Mouse (Mus musculus) frontal cortex, adult (tissue): ENCODE data around the gene Adgrd1.

Source experiments
- ATAC-seq: cut with Nextera tagmentation; 2 replicates; pipeline ENCODE4 v1.9.2; 2017; ENCODE audit warnings: mild to moderate bottlenecking, moderate library complexity, mixed read lengths; ENCODE audit not compliant: low TSS enrichment

Adgrd1 gene

DNA sequence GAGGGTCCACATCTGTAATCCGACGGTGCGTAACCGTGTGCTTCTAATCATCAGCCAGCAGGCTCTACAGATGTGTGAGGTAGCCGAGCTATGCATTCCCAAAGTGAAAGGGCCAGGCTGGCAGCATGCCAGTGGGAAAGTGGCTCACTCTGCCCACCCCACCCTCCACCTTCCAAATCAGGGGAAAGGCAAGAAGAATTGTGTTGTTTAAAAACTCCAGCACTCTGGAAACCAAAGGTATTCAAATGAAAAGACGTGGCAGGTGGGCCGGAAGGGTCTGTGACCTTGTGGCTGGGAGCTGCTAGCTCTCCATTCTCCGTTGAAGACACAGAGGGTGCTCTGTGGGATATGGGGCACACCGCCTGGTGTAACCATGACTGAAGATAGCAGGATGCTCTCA is 100.0 kb downstream of the Adgrd1 start:
- no peak for ATAC-seq

DNA sequence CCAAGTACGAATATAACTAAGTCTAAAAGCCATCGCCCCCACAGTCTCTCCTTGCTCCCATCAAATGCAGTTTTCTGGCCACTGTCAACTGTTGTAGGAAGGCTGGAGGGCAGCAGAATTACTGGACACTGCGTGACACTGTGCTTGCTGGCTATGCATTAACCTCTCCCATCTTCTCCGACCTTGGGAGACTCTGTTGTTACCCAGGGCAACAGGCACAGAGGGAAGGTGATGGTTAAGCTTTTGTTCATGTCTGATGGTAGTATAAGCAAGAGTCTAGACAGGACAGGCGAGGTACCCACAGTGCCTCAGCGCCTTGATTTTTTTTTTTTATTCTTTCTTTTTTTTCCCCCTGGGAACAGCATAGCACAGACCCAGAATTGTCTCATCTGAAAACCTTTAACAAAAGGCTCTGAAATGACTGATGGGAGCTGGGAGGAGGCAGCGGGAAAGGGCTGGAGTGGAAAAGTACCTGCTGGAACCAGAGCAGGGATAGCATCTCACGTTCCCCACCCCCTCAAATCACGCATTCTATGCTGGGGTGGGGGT is 100.5 kb downstream of the Adgrd1 start:
- ATAC-seq = no peak

DNA sequence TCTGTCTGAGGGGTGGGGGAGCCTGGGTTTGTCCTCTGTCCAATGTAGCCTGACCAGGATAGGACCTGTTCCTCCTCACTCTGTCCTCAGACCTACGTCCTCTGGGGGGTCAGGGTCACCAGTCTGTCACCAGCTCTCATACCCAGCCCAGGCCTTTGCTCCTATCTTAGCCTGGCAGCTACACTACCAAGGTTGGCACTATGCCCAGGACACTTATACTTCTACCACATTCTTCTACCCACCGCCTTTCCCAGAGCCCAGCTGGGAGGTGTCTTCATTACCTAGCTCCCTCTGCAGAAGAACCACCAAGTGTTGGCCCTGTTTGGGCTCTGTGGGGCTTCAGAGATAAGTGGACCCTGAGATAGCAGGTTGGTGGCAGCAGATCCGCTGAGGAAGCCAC is 103.6 kb downstream of the Adgrd1 start:
- no peak for ATAC-seq

DNA sequence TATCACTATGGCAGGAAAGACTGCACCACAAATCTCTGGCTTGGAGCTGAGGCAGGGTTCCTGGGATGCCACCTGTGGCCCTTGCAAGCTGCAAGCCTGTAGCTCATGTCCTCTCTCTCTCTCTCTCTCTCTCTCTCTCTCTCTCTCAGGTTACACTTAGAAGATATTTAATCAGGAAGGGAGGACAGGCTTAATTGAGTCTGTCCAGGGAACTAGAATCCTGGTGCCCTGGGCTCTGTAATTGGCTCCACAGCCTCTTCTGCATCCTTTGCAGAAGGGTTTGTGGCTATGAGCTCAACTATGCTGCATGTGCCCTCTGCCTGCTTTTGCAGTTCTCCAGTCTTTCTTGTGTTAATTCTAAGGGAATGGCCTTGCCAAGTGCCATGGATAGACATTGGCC is 111.7 kb downstream of the Adgrd1 start:
- no peak for ATAC-seq

DNA sequence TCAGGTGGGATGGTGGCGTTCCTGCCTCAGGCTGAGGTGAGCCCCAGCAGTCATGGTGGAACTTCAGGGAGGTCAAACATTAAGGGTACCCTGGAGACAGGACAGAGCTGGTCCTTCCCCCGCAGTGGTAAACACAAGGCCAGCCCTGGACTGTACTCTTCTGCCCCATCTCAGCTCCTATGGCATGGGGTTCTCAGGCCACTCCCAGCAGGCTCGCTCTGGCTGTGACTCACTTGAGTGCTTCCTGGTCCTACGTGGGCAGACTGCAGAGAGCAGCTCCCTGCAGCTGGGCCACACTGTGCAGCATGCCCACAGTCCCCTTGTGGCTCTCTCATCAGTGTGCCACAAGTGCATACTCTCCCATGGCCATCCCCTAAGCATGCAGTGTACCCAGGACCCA is 112.3 kb downstream of the Adgrd1 start:
- peak; percentile 72 for ATAC-seq

DNA sequence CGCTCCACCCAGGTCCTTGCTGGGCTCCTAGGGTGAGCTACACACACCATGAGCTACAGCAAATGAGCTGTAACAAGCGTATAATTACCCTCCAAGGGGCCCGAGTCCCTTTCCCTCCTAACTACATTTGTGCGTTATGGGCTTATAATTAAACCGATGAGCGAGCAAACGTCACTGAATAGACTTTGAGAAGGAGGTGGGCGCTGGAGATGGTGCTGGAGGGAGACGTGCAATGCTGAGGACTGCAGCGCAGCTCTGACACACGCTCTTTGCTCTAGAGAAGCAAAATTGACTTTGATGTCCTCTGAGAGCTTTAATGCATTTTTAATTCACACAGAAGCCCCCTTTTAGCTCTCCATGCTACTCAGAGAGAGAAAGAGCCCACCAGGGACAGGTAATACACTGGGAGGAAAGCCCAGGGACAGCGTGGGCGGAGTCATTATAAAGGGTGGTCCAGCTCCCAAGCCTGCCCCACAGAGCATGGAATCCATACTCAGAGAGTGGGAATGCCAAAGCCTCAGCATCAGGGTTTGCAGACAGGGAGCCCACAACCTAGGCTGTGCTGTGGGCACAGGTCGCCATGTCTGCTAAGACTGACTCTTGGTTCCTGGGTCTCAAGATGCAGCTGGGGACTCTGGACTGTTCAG is 115.0 kb downstream of the Adgrd1 start:
- ATAC-seq = no peak

DNA sequence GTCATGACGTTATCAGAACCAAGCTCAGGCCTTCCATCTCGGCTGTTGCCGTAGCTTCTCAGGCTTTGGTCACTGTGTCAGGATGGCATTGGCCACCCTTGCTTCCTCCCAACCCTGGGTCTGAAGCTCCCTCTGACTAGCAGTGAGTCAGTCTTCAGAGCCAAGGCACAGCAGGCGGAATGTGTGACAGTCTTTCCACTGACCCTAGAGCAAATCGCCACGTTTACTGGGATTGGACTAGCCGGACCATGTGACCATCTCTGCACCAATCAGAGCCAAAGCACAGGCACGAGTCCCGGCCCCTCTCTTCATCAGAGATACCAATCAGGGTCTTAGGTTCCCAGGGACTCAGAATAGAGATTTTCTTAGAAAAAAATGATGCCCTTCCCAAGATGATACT is 117.5 kb downstream of the Adgrd1 start:
- ATAC-seq = no peak

DNA sequence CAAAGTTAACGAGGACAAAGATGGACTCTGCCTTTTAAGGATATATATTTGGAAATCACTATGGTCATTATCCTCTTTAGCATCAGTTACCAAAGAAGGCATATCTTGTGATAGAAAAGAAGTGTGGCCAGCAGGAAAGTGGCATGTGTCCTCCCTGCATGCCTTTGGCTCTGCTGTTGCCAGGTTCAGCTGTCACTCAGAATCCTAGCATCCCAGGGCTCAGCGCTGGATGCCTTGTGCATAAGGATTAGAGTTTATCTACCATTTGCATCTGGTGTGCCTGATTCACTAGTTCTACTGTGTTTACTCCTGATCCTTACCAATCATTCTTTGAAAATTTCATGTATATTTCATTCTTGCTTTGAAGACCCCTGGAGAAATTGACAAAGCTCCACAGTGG is 119.5 kb downstream of the Adgrd1 start:
- no peak for ATAC-seq

DNA sequence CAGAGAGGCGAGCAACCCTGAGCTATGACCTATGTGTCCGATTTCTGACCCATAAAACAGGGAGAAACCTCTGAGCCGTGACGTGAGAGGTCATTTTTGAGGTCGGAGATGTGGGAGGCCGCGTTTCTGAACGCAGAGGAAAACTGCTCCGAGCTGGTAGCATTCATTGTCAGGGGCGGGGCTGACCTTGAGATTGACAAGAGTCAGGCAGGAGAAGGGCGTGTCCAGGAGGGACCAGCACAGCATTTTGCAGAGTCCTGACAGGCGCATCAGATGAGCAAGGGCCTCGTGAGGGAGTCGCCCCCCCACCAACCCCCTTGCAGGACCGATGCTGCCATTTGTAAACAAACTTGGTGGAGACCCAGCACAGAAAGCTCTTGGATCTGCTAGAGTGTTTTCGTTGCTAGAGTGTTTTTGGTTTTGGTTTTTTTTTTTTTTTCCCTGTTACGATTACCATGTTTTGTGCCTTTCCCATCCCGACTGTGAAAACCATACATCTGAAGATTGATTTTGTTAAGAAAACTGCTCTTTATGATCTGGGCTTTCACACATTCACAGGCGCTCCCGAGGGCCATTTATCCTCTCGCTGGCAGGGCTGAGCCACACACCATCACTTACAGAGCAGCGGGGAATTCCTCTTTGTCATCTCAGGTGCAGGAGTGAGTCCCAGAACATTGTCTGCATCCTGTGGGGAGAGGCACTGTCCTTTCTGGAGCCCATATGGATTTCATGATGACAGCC is 121.1 kb downstream of the Adgrd1 start:
- no peak for ATAC-seq

DNA sequence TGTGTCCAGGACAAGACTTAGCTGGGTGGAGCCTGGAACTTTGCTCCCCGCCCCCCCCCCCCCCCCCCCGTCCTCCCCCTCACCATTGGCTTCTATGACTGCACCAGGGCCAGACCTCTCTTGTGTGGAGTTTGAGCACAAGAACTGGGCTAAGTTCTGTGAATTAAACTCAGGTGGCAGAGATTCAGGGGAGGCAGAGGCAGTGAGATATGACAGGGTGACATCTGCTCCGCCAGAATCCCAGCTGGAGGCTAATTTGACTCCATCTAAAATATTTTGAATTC is 121.6 kb downstream of the Adgrd1 start:
- no peak for ATAC-seq

DNA sequence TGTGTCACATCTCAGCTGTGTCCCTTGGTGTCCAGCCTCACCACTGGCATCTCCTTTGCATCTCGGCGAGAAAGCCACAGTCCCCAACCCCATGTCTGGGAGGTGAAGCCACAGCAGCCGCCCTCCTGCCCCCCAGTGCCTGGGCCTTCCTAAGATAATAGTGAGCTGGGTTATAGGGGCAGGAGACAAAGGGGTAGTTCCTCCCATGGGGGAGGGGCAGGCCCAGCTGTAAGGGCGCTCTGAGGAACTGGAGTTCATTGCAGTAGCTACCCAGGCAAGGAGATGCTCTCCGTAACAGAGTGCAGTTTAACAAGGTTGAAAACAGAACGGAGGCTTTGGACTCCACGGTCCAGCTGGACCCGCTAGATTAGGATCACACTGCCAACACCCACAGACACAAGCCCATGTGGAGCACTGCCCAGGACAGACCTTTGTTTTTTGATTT is 122.0 kb downstream of the Adgrd1 start:
- ATAC-seq = no peak

DNA sequence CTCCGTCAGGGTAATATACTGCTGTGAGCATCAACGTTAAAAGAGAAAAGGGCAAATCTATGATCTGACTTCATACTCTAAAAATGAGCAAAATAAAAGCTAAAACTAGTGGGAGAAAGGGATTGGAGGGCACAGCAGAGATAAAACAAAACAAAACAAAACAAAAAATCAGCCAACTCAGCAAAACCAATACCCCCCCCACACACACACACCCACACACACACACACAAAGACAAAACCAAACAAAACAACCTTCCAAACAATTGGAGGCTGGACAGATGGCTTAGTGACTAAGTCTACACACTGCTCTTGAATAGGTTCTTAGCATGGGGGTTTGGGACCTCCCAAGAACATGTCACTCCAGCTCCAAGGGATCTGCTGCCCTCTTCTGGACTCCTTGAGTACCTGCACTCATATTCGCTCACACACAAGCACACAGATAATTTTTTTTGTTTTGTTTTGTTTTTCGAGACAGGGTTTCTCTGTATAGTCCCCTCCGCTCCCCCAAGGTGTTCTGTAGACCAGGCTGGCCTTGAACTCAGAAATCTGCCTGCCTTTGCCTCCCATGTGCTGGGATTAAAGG is 122.7 kb downstream of the Adgrd1 start:
- ATAC-seq = no peak

DNA sequence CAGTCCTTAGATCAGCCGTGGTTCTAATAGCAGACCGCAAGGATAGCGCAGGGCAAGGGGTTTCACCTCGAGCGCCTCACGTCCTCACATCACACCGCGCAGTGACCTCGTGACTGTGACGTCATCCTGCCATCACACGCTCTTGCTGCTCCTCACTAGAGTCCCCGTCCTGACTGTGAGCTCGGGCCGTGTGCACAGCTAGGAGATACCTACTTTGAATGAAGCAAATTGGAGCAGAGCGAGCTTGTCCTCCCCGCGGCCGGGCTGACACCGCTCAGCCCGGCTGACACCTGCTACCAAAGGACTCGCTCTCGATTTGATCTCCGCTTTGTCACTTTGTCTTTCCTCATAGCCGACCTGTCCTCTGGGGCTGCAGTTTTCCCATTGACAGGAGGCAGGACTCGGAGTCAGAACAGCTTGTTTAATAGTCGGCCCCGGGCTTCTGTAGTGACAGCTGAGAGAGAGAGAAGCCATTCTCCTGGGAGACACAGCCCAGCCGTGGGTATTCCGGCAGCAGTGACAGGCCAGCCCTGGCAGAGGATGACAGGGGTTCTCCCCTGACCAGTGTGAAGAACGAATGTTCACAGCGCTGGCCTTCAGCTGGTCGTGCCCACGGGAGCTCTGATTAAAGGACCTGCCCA is 129.4 kb downstream of the Adgrd1 start:
- ATAC-seq = no peak

DNA sequence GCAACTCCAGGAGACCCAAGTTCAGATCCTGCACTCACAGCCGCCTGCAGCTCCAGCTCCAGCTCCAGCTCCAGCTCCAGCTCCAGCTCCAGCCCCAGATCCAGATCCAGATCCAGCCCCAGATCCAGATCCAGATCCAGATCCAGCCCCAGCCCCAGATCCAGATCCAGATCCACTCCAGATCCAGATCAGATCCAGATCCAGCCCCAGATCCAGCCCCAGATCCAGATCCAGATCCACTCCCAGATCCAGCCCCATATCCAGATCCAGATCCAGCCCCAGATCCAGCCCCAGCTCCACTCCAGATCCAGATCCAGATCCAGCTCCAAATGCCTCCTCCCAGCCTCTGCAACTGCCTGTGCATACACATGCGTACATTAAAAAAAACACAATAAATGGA is 131.6 kb downstream of the Adgrd1 start:
- ATAC-seq = no peak

DNA sequence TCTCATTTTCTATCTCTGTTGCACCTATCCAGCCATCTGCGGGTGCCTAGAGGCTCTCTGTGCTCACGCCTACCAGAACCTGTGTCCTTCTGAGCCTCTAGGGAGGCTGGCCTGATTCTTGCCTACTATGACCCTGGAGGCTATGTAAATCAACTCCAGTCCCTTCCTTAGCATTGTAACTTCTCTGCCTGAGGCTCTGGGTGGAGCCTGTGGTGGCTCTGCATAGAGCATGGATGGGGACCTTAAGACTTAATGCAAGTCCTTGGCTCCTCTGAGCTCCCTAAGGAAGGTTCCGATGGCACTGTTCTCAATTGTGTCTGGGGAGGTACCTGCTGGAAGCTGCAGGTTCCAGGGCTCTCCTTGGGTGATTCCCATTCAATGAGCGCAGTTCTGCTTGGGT is 136.8 kb downstream of the Adgrd1 start:
- ATAC-seq = no peak

DNA sequence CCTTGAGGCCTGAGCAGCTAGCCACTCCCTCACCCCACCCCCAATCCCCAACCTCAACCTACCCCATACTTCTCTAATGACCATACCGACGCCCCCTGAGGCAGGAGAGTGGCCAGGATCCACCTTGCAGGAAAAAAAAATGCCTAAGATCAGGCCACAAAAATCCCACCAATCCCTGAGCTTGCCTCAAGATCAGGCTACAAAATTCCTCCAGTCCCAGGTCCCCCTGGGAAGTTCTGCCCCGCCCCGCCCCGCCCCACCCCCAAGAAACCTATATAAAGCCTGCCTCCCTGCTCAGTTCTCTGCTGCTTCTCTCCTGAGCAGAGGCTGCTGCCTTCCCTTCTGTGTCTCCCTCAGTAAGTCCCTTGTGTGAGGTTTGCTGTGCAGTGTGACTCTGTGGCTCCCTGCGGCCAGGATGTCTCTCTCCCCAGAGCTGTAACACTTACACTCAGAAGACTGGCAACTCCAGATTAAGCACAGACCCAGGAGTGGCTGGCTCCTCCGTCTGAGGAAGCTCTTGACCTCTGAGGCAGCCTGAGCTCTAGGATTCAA is 137.4 kb downstream of the Adgrd1 start:
- no peak for ATAC-seq

DNA sequence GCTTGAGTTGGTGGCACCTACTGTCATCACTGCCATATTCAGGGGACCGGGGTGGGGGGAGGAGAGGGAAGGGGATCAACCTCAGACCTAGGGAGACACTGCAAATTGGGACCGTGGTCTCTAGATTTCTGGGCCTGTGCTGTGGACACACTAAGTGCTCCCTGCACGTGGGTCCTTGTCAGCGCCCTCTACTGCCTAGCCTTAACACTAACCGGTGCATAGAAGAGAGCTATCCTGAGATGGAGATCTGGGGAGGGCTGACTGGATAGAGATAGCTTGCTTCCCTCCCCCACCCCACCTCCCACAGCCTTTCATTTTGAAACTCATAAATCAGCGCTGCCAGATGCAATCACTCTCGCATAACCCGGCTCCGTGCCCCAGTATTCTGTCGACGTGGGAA is 139.8 kb downstream of the Adgrd1 start:
- no peak for ATAC-seq

DNA sequence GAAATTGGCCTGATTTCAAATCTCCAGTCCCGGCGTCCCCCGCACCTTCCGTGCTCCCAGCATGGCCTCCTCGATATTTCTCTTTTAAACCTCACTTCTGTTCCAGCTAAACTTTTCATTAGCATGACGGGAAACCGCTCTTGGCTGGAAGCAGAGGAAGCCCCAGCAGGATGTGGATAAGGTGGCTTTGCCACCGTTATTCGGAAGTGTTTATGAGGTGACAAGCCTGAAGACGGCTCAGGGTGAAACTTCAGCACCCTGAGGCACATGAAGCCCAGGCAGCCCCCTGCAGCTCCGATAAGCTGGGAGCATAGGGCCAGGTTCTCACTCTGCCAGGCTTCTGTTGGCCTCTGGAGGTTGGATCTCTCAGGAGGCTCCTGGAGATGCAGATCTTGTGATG is 145.3 kb downstream of the Adgrd1 start:
- ATAC-seq = no peak

DNA sequence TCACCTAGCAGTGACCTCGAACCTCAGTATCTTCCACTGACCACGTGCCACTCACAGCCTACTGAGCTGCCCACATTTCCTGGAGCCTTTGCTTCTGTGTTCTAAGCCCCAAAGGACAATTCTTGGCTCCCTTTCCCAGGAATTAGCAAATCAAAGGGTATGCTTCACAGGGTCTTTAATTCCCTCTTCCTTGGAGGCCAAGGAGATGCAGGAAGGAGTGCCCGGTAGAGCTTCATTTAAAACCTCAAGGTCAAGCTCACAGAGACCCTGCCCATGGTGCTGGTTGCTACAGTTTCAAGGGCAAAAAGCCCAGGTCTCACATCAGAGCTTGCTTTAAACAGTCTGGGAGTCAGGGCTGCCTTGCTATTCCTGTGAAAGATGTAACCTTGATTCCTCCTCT is 145.7 kb downstream of the Adgrd1 start:
- no peak for ATAC-seq

DNA sequence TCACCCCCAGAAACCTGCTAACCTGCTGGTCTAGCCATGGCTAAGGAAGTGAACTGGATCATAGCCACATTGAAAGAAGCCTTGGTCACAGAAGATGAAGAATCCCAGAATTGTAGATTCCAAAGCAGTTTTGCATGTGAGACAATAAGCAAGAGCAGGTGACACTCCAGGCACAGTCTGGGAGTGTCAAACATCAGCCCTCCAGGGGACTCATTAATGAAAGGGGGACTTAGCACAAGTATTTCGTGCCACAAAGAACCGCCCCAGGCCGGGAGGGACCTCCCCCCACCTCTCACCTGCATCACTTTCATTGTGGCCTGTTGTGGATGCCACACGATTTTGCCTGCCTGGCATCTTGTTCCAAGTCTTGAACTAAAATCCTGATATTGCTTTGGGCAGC is 146.6 kb downstream of the Adgrd1 start:
- ATAC-seq = no peak

DNA sequence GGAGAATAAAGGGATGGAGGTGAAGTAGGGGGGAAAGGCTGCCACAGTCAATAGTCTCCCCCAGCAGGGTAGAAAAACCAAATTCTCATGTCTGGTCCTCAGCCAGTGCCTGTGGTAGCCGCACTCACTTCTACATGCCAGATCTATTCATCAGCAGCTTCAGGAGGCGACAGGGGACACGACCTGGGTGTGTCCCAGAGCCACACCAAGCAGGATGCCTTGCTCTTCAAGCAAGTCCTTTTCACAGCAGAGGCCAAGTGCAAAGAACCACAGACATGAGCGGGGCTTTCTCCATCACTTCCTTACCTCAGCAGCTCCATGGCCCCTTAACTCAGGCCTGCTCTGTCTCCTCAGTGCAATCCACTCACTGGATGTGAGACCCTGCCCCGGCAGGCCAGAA is 147.8 kb downstream of the Adgrd1 start:
- ATAC-seq = no peak

DNA sequence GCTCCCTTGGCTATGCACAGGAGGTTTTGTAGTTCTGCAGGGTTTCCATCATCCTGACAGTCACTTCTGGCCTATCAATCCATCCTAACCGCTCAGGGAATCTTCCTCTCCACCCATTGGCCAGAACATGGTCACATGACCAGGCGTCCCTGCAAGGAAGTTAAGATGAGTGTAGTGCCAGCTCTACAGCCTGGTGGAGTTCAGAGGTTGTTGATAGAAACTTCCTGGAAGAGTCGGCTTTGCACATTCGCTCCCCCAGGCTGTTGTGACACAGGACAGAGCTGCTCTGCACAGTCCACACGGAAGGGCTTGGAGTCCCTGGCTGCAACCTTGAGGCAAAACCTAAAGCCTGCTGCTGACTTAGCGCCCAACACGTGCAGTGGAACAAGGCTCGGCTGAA is 152.5 kb downstream of the Adgrd1 start:
- ATAC-seq = no peak
